22 mouse cellular contexts compared by ENCODE assay signal in genomic region chr8:86835881-86836280, GRCm38 (mm10). TPM values are rescaled to one million over a fixed set of nuclear protein-coding genes. Genes with fewer than 3 reads are reported as not detected.
DNase-seq lines count a peak whose midpoint lies in the region; ATAC-seq lines count a peak whose summit lies in the region.
"Had no signal": no experiment of that assay in that cellular context is flagged by ENCODE, and none has a peak within 500 bp of the region (broad histone marks: within the 10 kb centered on the region; RNA-seq: fewer than 3 reads in every experiment).

No protein-coding gene starts in this region.

- 0 out of 2 replicates have a peak overlapping the region, but pooled peaks have one; percentile 41 for H3K27ac ChIP-seq in heart, embryonic 13.5 days (replicated peaks)
- H3K27ac ChIP-seq: embryonic facial prominence, embryonic 10.5 days; embryonic facial prominence, embryonic 12.5 days; forebrain, embryonic 13.5 days; forebrain, embryonic 15.5 days had no signal

- H3K9me3 ChIP-seq in heart, embryonic 13.5 days: no peaks in the 10 kb centered on the region
- H3K9me3 ChIP-seq: embryonic facial prominence, embryonic 10.5 days; embryonic facial prominence, embryonic 12.5 days; forebrain, embryonic 13.5 days; forebrain, embryonic 15.5 days had no signal

- no peak overlapping the region for H3K4me2 ChIP-seq in heart, embryonic 13.5 days
- H3K4me2 ChIP-seq: embryonic facial prominence, embryonic 12.5 days; forebrain, embryonic 13.5 days; forebrain, embryonic 15.5 days had no signal

- H3K27me3 ChIP-seq in heart, embryonic 13.5 days (replicated peaks): no peaks in the 10 kb centered on the region
- H3K27me3 ChIP-seq: CH12.LX; embryonic facial prominence, embryonic 12.5 days; forebrain, embryonic 13.5 days; forebrain, embryonic 15.5 days; Patski had no signal

- no peak overlapping the region for H3K4me3 ChIP-seq in heart, embryonic 13.5 days
- H3K4me3 ChIP-seq: embryonic facial prominence, embryonic 10.5 days; embryonic facial prominence, embryonic 12.5 days; forebrain, embryonic 13.5 days; forebrain, embryonic 15.5 days had no signal

- no peak for ATAC-seq in heart, embryonic 13.5 days (ENCODE audit: extremely low read depth, insufficient number of reproducible peaks, low FRiP score, low TSS enrichment)
- ATAC-seq: activated CD4-positive, CD25-positive, alpha-beta regulatory T cell, adult 4 months; CD4-positive, CD25-positive, alpha-beta regulatory T cell, adult 4 months; forebrain, embryonic 13.5 days; forebrain, embryonic 15.5 days had no signal

- no peak overlapping the region for H3K9ac ChIP-seq in heart, embryonic 13.5 days
- H3K9ac ChIP-seq: embryonic facial prominence, embryonic 12.5 days; forebrain, embryonic 13.5 days; forebrain, embryonic 15.5 days had no signal

- peaks cover 29% of the 10 kb centered on the region for H3K36me3 ChIP-seq in heart, embryonic 13.5 days

- DNase-seq in heart, adult 11 months: peak; percentile 85
- no peak for DNase-seq in heart, postnatal 36 days
- no peak for DNase-seq in heart, adult 8-10 months (ENCODE audit: low spot score)
- DNase-seq in natural killer cell, adult 2 months (ENCODE audit: low spot score in 2 of 2): peak; percentile 19 to 43
- DNase-seq: adrenal gland, adult 8-10 months; adrenal gland, postnatal 14 days; adrenal gland, postnatal 36 days; B cell, adult 2 months; cerebellum, adult 11-12 months; cerebellum, adult 2 months; cerebellum, adult 9-10 months; cerebellum, postnatal 10 days; cerebellum, postnatal 25 days had no signal

- H3K4me1 ChIP-seq in heart, embryonic 13.5 days: peaks cover 18% of the 10 kb centered on the region
- H3K4me1 ChIP-seq: embryonic facial prominence, embryonic 10.5 days; embryonic facial prominence, embryonic 12.5 days; forebrain, embryonic 13.5 days; forebrain, embryonic 15.5 days had no signal

- intact Hi-C loops in heart, postnatal 36 days (cut with DNase I): no loop called here

RNA-seq across cellular contexts. Expression of gene N4bp1, which starts 49.2 kb away (rescaled TPM):
- total RNA-seq in heart, postnatal 36 days (2021): 10 to 100 TPM; 16.9 to 17.5 TPM
- 6.2 and 6.7 TPM in 2 replicates for polyA plus RNA-seq in heart, embryonic 13.5 days (2015; fragmentation: Nextera tagmentation; extraction: Ambion mirVana)
- total RNA-seq in heart, adult 8-10 months (2022): 10 to 100 TPM; 15.8 to 17.9 (median 16.3) TPM

Comparison
In these comparisons a context has a peak if more than half of its experiments do, and no peak if none do; other contexts are left out.
1. DNase-seq: peak in heart, adult 11 months (single experiment) and natural killer cell, adult 2 months (2 of 2); none in heart, postnatal 36 days (0 of 2) and heart, adult 8-10 months (single experiment).